Mouse (Mus musculus): ENCODE results near the gene Il10.
A peak's percentile ranks its signal among the peaks of the same experiment; 100 is the strongest.

Gene Il10

DNA sequence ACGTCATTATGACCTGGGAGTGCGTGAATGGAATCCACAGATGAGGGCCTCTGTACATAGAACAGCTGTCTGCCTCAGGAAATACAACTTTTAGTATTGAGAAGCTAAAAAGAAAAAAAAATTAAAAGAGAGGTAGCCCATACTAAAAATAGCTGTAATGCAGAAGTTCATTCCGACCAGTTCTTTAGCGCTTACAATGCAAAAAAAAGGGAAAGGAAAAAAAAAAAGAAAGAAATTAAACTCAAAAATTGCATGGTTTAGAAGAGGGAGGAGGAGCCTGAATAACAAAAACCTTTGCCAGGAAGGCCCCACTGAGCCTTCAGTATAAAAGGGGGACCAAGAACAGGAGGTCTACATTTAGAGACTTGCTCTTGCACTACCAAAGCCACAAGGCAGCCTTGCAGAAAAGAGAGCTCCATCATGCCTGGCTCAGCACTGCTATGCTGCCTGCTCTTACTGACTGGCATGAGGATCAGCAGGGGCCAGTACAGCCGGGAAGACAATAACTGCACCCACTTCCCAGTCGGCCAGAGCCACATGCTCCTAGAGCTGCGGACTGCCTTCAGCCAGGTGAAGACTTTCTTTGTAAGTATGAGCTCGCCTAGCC is at the start of gene Il10:
Gene Il10, plus strand, starts transcription at position 354 of the 607 bp plus-strand sequence.
- DNase-seq, result no peak

DNA sequence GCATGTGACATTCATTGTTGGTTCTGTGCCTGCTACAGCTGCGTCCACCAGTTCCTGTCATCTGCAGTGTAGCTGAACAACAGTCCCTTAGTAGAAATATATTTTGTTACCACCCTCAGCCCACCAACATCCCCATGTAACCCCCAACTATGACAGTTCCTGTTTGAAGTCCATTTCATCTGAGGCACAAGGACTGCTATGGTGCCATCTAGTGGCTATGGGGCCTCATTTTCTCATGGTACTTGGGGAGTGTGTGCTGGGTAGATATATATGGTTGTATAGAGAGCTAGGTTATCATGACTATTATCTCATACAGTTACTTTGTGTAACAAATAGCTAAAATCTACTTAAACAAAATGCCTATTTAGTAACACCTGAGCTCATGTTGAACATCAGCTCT is 40.2 kb upstream of the Il10 start:
- DNase-seq, result peak; percentile 23

DNA sequence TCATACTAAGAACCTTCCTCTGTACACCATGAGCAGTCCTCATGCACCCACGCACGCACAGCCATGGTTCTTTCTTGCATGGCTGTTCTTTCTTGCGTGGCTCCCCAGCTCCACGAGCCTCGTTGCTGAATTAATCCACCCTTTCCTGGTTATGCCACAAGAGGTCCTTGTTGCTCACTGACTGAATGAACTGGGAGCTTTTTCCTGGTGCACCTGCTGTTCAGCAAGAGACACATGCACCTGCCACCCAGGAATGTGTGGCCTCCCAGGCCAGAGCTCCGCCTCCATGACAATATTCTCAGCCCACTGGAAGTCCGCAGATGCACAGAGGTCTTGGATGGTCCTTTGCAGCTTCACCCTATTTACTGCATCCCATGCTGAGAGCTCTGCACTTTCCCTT is 35.2 kb upstream of the Il10 start:
- DNase-seq, result no peak

DNA sequence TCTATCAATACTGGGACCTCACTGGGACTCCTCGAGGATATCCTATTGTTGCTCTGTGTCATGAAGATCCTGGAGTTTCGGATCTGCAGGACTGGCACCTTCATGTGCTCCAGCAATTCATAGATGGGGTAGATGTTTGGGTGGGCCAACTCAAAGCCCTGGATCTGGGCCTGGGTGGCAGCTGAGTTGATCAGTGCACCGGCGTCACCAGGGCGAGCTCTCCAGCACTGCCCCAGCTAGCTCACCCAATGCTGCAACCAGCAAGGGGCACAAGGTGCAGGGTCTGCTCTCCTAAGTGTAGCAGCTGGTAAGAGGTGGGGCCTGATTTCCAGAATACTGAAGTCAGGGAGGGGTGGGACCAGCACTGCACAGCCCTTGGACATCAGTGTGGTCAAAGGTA is 32.6 kb upstream of the Il10 start:
- DNase-seq, result no peak

DNA sequence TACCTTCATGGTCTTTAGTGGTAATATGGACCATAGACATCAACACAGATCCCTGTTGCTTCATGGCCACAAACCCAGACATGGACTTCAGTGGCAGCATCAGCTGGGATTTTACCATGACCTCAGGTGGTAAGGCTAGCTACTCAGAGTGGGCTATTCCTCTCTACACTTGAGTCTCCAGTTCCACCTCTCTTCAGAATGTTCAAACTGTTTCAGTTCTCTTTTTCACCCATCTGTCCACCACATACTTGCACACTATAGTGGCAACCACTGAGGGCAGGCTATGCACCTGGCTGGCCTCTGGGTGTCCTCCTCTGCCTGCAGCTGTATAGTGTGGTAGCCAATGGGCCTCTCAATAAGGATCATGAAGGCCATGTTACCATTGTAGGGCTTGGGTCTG is 32.2 kb upstream of the Il10 start:
- DNase-seq, result no peak

DNA sequence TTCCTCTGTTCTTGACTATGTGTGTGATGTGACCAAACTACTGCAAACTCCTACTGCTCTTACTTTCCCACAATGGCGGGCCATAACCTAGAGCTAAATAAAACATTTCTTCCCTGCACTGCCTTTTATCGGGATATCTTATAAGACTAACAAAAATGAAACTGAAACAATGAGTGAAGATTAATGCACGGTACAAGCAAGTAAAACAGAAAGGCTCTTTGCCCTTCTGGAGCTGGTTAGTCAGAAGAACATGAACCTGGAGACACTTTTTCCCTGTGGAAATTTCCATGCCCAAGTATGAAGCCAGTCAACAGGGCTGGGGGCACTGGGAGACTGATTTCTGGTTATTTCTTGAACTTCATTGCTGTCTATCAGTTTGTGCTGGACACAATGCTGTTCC is 30.3 kb upstream of the Il10 start:
- DNase-seq, result no peak

DNA sequence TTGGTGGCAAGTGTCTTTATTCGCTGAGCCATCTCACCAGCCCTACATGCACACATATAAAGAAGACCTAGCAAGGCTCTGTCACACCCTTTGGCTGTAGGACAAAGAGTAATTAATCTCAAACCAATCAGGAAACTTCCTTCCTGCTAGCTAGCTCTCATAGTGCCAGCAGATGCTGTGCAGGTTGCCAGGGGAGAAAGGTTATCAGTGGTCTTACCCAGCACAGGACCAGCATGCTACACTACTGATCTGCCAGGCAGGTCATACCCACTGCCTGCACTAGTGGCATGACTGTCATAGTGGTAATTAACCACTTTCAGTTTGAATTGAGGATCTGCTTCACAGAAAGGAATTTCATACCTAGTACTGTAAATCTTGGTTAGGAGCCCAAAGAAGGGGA is 29.2 kb upstream of the Il10 start:
- DNase-seq, result no peak

DNA sequence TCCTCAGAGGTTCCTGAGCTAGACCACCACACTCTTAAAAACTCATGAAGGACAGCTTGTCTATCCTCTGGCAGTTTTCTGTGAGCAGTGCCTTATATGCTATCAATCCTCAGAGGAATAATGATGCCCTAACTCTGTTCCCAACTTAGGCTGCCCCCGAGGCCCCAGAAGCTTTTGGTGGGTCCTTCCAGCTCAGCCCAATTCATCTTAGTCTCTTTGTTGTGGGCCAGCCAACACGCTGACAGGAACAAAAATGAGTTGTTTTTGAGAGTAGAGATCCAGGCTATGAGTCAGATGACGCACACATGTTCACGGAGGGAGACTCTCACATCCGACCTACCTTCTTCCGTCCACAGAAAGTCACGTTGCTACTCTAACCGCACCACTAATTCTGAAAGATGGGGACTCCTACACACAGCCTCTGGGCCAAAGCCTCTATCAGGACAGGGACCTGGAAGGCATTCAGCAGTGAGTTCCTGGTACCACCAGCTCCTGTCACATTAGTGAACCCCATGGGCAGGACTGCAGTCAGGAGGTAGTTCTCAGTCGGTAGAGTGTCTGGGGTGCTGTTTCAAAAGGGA is 26.0 kb upstream of the Il10 start:
- DNase-seq, result no peak

DNA sequence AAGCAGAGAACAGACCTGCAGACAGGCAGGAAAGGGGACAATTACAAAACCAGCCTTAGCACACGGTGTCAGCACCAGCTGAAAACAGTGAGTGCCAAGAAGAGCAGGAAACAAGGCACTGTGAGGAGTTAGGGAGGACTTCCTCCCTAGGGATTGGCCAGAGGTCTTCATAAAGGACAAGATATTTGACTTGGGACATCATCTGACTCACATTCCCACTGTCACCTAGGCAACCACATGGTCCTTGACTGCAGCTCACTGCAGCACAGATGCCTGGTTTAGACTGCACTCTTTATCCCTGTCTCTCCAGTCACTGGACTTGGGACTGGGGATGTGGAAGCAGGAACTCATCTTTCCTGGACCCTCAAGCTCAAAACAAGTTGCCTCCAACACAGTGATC is 24.1 kb upstream of the Il10 start:
- no peak for DNase-seq

DNA sequence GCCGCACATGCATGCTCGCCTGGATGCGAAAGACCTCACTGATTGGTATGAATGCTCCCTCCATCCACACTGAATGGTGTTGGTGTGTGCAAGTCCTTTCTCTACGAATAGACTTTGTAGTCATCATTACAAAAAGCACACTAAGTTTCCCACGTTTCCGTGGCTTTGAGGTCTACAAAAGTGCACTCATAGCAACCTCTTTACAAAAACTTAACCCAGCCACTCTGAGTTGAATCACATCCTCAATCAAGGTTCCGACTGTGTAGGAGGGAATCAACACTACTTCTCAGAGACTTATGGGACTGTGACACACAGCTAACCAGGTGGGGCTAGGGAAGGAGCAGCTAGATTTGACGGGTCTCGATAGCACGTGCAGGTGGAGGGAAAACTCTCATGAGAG is 23.3 kb upstream of the Il10 start:
- DNase-seq, result no peak

DNA sequence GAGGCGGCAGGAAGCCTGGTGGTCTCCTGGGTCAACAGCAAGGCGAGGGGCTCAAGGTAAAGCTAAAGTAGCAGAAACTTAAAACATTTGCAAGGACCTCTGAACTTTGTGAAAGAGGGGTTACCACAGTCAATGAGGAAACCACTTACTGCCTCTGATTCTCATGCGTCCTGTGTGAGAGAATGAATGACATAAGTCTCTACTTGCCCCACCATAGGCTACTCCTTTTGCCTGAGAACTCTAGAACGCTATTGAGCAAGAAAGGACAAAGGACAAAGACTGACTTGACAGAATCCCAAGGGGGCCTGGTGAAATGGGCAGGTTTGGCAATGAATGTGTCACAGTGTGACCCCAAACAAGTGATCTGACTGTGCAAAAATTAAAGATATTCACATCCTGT is 22.2 kb upstream of the Il10 start:
- no peak for DNase-seq

DNA sequence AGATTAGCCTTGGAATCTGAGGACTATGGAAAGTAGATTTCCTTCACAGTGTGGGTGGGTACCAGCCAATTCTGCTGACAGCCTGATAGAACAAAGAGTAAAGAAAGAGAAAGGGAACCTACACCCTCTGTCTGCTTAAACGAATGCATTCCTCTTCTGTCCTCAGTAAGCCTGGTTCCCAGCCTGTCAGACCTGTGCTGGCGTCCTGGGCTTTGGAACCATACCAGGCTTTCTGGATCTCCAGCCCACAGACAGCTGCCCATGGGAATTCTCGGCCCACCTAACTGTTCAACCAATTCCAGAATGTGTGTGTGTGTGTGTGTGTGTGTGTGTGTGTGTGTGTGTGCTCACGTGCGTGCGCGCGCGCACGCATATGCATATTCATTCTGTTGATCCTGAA is 21.3 kb upstream of the Il10 start:
- DNase-seq, result no peak

DNA sequence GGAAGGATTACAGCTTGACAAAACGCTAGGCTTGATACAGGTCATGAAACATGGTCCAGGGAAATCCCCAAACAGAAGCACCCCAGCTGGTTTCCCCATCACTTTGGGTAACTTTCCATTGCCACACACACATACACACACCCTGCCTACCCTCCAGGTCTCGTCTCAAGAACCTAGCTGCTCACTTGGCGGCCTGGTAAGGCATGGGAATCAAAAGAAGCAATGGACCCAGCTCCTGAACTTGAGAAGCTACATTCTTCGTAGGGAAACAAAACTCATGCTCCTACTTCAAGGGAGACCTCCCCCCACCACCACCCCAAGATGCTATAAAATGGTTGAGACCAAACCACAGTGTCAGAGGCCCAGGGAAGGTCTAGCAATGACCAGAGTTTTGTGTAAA is 19.9 kb upstream of the Il10 start:
- DNase-seq, result no peak

DNA sequence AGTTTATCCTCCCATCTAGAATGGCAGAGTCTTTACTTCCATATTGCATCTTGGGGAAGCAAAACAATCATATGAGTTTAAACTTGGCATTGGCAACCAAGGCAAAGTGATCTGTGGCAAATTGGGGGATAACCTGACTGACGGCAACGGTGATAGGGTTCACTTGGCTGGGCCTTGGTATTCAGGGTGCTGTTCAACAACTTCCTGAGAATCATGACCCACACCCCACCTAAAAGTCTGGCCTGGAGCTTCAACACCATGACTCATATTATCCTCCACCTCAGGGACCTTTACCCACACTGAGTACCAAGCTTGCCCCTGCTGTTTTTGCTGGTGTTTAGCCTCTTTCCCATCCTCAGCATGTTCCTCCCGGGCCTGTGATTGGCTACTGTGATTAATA is 19.3 kb upstream of the Il10 start:
- DNase-seq, result no peak

DNA sequence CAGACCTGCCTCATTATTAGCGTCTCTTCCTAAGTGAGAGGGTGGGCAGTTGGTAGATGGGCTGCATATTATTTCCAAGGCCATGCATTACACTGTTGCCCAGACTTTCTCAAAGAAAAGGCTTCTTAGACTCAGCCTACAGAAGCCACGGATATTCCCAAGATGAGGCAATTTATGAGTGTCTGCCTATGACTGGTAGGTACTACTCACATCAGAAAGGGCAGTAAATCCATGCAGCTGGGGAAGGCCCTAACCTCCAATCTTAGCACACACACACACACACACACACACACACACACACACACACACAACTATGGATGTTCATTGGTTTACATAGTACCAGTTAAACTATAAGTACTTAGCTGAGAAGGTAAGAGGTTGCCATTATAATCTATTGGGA is 17.1 kb upstream of the Il10 start:
- no peak for DNase-seq

DNA sequence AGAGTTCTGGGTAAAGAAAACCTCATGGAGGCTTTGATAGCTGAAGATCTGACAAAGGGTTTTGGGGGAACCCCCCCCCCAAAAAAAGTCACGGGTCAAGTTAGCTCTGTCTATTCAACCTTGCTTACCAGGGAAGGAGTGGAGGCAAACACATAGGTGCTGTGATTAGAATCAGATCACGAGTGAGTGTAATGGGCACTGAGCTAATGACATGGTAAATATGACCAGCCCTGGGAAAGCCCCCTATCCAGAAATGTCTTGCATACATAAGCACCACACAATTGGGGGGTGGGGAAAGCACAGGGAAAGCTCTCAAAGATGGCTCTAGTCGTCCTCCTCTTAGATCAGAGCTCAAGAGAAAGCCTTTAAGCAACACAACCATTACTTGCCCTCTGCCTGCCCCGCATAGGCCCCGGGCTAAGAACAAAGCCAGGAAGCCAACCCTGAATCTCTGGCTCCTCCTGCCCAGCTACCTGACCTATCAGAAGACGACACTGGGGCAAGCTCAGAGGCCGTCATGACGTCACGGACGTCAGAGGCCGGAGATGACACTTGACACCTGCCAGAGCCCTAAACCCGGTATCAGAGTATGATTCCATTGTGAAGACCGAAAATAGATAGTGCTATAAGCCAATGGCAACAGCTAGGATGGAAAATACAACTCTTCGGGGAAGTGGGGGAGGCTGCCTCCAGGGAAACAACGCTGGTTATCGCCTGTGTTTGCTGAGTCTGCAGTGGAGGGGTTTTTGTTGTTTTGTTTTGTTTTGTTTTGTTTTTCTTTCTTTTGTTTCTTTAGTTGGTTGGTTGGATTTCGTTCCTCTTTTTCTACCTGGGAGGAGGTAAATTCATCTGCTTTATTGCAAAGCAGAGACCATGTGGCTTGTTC is 16.4 kb upstream of the Il10 start:
- no peak for DNase-seq

DNA sequence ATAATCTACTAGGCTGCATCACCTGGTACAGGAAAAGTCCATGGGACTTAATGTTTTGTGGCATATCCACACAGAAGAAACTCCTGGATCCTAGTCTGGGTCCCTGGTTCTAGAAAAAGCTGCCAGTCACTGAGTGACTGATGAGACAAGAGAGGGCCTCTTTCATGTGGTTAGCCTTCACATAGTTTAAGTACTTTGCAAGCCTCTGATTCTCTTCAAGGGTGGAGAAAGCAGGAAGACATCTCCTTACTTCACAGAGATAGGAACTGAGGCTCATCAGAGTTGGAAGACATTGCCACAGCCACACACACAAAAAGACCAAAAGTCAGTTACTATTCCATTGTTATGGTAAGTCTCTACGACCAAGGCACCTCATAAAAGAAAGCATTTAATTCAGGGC is 13.6 kb upstream of the Il10 start:
- DNase-seq, result no peak

DNA sequence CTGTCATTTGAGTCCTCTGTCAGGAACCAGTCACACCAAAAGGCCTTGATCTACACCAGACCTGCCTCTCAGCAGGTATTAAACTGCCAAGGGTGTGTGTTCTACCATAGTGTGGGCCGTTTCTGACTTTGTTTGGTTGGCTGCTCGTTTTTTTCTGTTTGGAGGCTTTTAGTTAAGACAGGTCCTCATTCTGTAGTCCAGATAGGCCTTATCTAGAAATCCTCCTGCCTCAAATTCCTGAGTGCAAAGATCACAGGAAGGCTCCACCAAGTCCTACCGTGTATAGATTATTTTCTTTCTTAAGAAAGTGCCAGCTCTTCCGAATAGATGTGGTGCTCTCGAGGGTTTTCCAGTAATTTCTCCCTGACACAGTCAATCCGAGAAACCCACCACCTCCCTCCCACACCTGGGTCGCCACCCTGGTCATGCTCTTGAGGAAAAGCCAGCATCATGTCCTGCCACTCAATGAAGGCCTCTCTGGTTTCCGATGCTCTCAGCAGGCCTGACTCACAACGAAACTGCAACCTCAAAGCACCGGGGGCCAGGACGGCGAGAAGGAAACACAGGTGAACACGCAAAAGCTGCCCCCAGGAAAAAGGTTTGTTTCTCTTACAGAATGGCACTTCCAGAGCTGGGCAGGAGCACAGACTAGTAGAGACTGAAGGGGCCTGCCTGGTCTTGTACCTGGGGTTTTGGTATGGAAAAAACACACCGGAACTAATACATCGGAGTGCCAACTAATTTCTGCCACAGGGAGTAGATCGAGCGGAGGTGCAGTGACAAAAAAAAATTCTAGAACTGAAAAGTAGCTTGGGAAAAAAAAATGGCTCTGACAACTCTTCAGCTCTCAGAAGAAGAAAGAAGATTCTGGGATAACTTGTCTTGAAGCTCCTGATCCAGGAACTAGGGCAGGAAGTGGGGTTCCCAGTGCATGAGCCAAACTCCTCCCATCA is 9.2 kb upstream of the Il10 start:
- DNase-seq, result no peak

DNA sequence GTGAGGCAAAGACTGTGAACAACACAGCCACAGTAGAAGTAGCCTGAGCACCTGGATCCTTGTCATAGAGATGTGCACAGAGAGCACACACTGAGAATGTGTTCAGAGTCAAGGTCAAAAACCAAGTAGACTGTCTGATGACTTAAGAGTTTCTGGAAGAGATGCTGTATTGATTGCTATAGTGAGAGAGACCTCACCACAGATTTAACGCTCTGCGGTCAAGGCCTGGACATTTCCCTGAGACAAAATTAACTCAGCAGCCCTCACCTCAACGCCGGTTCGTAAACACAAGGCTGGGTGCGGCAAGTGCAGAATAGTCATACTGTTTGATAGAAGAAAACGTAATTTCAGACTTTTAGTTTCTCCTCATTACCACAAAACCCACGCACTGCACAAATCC is 7.2 kb upstream of the Il10 start:
- DNase-seq, result no peak

DNA sequence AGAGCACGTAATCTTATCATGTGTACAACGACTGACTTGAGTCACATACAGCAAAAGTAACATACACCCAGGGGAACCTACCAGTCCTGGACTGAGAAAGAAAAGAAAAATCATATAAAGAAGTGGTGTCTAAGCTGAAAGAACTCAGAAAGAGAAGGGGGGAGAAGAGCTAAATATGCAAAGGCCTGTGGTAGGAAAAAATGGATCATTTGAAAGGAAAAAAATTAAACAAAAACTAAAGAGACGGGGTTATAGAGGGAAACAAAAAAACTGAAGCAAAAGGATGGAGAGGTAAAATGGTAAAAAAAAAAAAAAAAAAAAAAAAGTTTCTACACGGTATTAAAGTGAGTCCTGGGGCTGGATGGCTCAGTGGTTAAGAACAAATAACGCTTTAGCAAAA is 5.7 kb upstream of the Il10 start:
- DNase-seq, result no peak

DNA sequence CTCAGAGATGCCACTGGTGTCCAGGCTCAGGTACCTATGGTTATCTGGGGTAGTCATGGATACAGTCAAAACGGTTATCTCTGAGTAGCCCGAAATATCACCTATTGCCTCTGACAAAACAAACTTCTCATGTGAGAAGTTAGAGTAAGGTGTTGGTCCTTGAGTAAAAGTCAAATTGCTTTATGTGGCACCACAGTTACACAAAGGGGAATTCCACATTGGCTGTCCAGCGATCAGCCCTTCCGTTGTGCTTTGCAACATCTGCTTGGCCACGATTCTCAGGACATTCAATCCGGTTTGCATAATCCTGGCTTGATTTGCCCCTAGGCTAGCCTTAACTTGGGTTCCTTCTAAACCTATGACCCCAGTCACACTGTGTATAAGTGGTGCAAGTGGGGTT is 4.4 kb upstream of the Il10 start:
- no peak for DNase-seq

DNA sequence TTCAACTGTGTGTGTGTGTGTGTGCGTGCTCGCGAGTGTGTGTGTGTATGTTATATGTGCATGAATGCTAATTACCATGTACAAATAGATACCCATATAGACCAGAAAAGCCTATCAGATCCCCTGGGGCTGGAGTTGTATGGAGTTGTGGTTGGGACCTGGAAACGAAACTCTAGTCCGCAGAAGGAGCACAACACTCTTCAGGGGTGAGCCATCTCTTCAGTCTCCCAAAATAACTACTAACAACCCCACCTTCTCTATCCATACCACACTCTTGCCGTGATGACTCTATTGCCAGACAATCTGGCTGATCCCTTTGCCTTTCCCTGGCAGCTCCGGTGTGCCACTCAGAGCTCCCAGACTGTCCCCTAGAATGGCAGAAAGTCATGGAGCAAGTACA is 3.8 kb upstream of the Il10 start:
- DNase-seq, result no peak

All from right cerebral cortex, postnatal 14 days (tissue).